Mouse (Mus musculus) cerebellum, postnatal 25 days (tissue): ENCODE measurements around the gene Pacsin2.
"Not testable (repeated sequence)": the region's sequence is repeated elsewhere in the genome, so short reads cannot be mapped to it uniquely, and the experiment has no call there.

Source experiments
- DNase-seq, 2 experiments: peaks; one replicate each; pipeline ENCODE4 v3.0.0; 2021; ENCODE audit warnings: mixed read lengths in 2 of 2

Gene Pacsin2

GRCm38 (mm10) chr15:83419562-83419961, 44.8 kb downstream of the Pacsin2 start:
- DNase-seq, result no peak

- no peak for DNase-seq
Observed at GRCm38 (mm10) chr15:83418685-83419084, 45.7 kb downstream of the Pacsin2 start.

- DNase-seq, result no peak
Observed at GRCm38 (mm10) chr15:83417916-83418315, 46.5 kb downstream of the Pacsin2 start.

- no peak for DNase-seq
Observed at GRCm38 (mm10) chr15:83417407-83417806, 47.0 kb downstream of the Pacsin2 start.

GRCm38 (mm10) chr15:83415391-83415790, 49.0 kb downstream of the Pacsin2 start:
- DNase-seq, result no peak

GRCm38 (mm10) chr15:83411616-83412015, 52.8 kb downstream of the Pacsin2 start:
- DNase-seq, result no peak

GRCm38 (mm10) chr15:83410735-83411134, 53.7 kb downstream of the Pacsin2 start:
- DNase-seq, result no peak

GRCm38 (mm10) chr15:83410270-83410669, 54.1 kb downstream of the Pacsin2 start:
- no peak for DNase-seq

- DNase-seq, result no peak
Observed at GRCm38 (mm10) chr15:83408692-83409442, 55.5 kb downstream of the Pacsin2 start.

- DNase-seq, result no peak
Observed at GRCm38 (mm10) chr15:83408216-83408615, 56.2 kb downstream of the Pacsin2 start.

GRCm38 (mm10) chr15:83407502-83407901, 56.9 kb downstream of the Pacsin2 start:
- no peak for DNase-seq

GRCm38 (mm10) chr15:83405866-83406265, 58.5 kb downstream of the Pacsin2 start:
- DNase-seq, result not testable (repeated sequence)

GRCm38 (mm10) chr15:83404008-83404407, 60.4 kb downstream of the Pacsin2 start:
- no peak for DNase-seq

- no peak for DNase-seq
Observed at GRCm38 (mm10) chr15:83403016-83403415, 61.4 kb downstream of the Pacsin2 start.

- DNase-seq, result no peak
Observed at GRCm38 (mm10) chr15:83392722-83393121, 71.7 kb downstream of the Pacsin2 start.

GRCm38 (mm10) chr15:83387911-83388310, 76.5 kb downstream of the Pacsin2 start:
- DNase-seq, result no peak

- no peak for DNase-seq
Observed at GRCm38 (mm10) chr15:83383633-83384032, 80.8 kb downstream of the Pacsin2 start.

GRCm38 (mm10) chr15:83383136-83383535, 81.3 kb downstream of the Pacsin2 start:
- no peak for DNase-seq

GRCm38 (mm10) chr15:83382467-83382866, 81.9 kb downstream of the Pacsin2 start:
- DNase-seq, result no peak

- no peak for DNase-seq
Observed at GRCm38 (mm10) chr15:83377153-83377552, 87.3 kb downstream of the Pacsin2 start.

- DNase-seq, result peak; percentile 53 to 71
Observed at GRCm38 (mm10) chr15:83375136-83375535, 89.3 kb downstream of the Pacsin2 start.

GRCm38 (mm10) chr15:83374076-83374475, 90.3 kb downstream of the Pacsin2 start:
- DNase-seq, result no peak

GRCm38 (mm10) chr15:83368702-83369101, 95.7 kb downstream of the Pacsin2 start:
- not testable (repeated sequence) for DNase-seq

- DNase-seq, result no peak
Observed at GRCm38 (mm10) chr15:83368261-83368660, 96.1 kb downstream of the Pacsin2 start.
